11 mouse cellular contexts compared by ENCODE assay signal in genomic region chr19:12820383-12820782, GRCm38 (mm10). TPM values are rescaled to one million over a fixed set of nuclear protein-coding genes. Genes with fewer than 3 reads are reported as not detected.
DNase-seq lines count a peak whose midpoint lies in the region; ATAC-seq and TF ChIP-seq lines count a peak whose summit lies in the region.
"Had no signal": no experiment of that assay in that cellular context is flagged by ENCODE, and none has a peak within 500 bp of the region (broad histone marks: within the 10 kb centered on the region; RNA-seq: fewer than 3 reads in every experiment).

No protein-coding gene starts in this region.

- H3K27ac ChIP-seq in liver, adult 2 months (replicated peaks; ENCODE audit: insufficient read depth, low read depth, low read length): no peak overlapping the region
- H3K27ac ChIP-seq in liver, embryonic 11.5 days (ENCODE audit: low read depth, low read length): no peak overlapping the region
- H3K27ac ChIP-seq: midbrain, embryonic 12.5 days had no signal

- no peak overlapping the region for H3K4me3 ChIP-seq in liver, adult 2 months (ENCODE audit: insufficient read depth, low read depth, low read length)
- H3K4me3 ChIP-seq in liver, embryonic 11.5 days (ENCODE audit: low read depth, low read length): no peak overlapping the region
- H3K4me3 ChIP-seq: midbrain, embryonic 12.5 days had no signal

- no peak overlapping the region for H3K4me2 ChIP-seq in liver, embryonic 11.5 days
- H3K4me2 ChIP-seq: midbrain, embryonic 12.5 days had no signal

- H3K36me3 ChIP-seq in liver, adult 2 months (ENCODE audit: control insufficient read depth, insufficient read depth, low read length): no peaks in the 10 kb centered on the region
- no peaks in the 10 kb centered on the region for H3K36me3 ChIP-seq in liver, embryonic 11.5 days (ENCODE audit: control insufficient read depth, insufficient read depth, low read length)
- H3K36me3 ChIP-seq: midbrain, embryonic 12.5 days had no signal

- no peaks in the 10 kb centered on the region for H3K9me3 ChIP-seq in liver, embryonic 11.5 days (ENCODE audit: control insufficient read depth, low read length)
- H3K9me3 ChIP-seq: midbrain, embryonic 12.5 days had no signal

- TF ChIP-seq CTCF in liver, adult 2 months (IDR thresholded peaks at IDR 0.05; ENCODE audit: low read depth, low read length): peak; percentile 34; the same call in 1 of the 2 replicates

- 21% methylated on average over 4 of the region's 4 CpGs for WGBS in liver, adult 2 months
- 25% methylated on average over 4 of the region's 4 CpGs for WGBS in liver, embryonic 11.5 days

- H3K79me2 ChIP-seq in liver, adult 2 months (ENCODE audit: control insufficient read depth, insufficient read depth, low read length): no peaks in the 10 kb centered on the region

- DNase-seq in cerebellum, adult 8-10 months: peak; percentile 21
- DNase-seq in cerebellum, adult 11-12 months: no peak
- peak; percentile 37 for DNase-seq in liver, adult 2 months (ENCODE audit: extremely low read depth, low read depth, low spot score)
- no peak for DNase-seq in liver, embryonic 11.5 days (ENCODE audit: low spot score)
- DNase-seq in c-Kit-negative CD71-positive TER-119-positive erythroid progenitor cells, embryonic 14.5 days (ENCODE audit: low read depth, low spot score): peak; percentile 47
- DNase-seq in lung, postnatal 10 days: peak; percentile 32
- no peak for DNase-seq in ovary, postnatal 10 days (ENCODE audit: low spot score)

- H3K9ac ChIP-seq in liver, adult 2 months (ENCODE audit: low read depth, low read length): no peak overlapping the region
- H3K9ac ChIP-seq in liver, embryonic 11.5 days (ENCODE audit: low read depth, low read length): no peak overlapping the region
- H3K9ac ChIP-seq: midbrain, embryonic 12.5 days had no signal

- no peaks in the 10 kb centered on the region; the same call in 1 of the 2 replicates for H3K4me1 ChIP-seq in liver, adult 2 months (ENCODE audit: control insufficient read depth, insufficient read depth, low read length)
- no peaks in the 10 kb centered on the region for H3K4me1 ChIP-seq in liver, embryonic 11.5 days (replicated peaks; ENCODE audit: control insufficient read depth, insufficient read depth, low read length)
- H3K4me1 ChIP-seq: midbrain, embryonic 12.5 days had no signal

- ATAC-seq in liver, embryonic 11.5 days (replicated peaks; ENCODE audit: low FRiP score): no peak
- no peak for ATAC-seq in erythroblast, adult 5-6 weeks (replicated peaks; ENCODE audit: low FRiP score, poor library complexity, severe bottlenecking)

- no peak for TF ChIP-seq POLR2A in liver, adult 2 months (IDR thresholded peaks at IDR 0.05; ENCODE audit: extremely low read depth, insufficient read depth, low read length)

- H3K27me3 ChIP-seq in liver, adult 2 months (ENCODE audit: control insufficient read depth, insufficient read depth, low read length): no peaks in the 10 kb centered on the region
- no peaks in the 10 kb centered on the region for H3K27me3 ChIP-seq in liver, embryonic 11.5 days (replicated peaks; ENCODE audit: control insufficient read depth, insufficient read depth, low read length)
- H3K27me3 ChIP-seq: midbrain, embryonic 12.5 days had no signal

RNA-seq across cellular contexts. Expression of gene Lpxn, which starts 24.4 kb away (rescaled TPM):
- total RNA-seq in liver, adult 2 months (2014; rRNA removed): 2.6 and 4.4 TPM in 2 replicates
- polyA plus RNA-seq in liver, adult 2 months (2012; rRNA removed): 0.92 and 1.2 TPM in 2 replicates
- 1.5 and 2.1 TPM in 2 replicates for polyA plus RNA-seq in liver, embryonic 11.5 days (2014; fragmentation: Nextera tagmentation; extraction: Ambion mirVana)
- 3.8 and 5.6 TPM in 2 replicates for total RNA-seq in erythroblast, adult 5-6 weeks (2015; ENCODE audit: low replicate concordance)
- total RNA-seq in erythroblast, adult 5-6 weeks (2017; ENCODE audit: low replicate concordance): 3.3 and 4.3 TPM in 2 replicates

RNA-seq across cellular contexts. Expression of gene Zfp91, which starts 24.5 kb away (rescaled TPM):
- total RNA-seq in liver, adult 2 months (2014; rRNA removed): 35.2 and 38.7 TPM in 2 replicates
- 11.8 and 12.3 TPM in 2 replicates for polyA plus RNA-seq in liver, adult 2 months (2012; rRNA removed)
- 7.0 and 7.4 TPM in 2 replicates for polyA plus RNA-seq in liver, embryonic 11.5 days (2014; fragmentation: Nextera tagmentation; extraction: Ambion mirVana)
- 21.7 and 24.5 TPM in 2 replicates for total RNA-seq in erythroblast, adult 5-6 weeks (2015; ENCODE audit: low replicate concordance)
- 34.2 and 51.3 TPM in 2 replicates for total RNA-seq in erythroblast, adult 5-6 weeks (2017; ENCODE audit: low replicate concordance)

RNA-seq across cellular contexts. Expression of gene Gm5244, which starts 26.1 kb away (rescaled TPM):
- total RNA-seq in liver, adult 2 months (2014; rRNA removed): not detected in 2 replicates
- polyA plus RNA-seq in liver, adult 2 months (2012; rRNA removed): not detected in 2 replicates
- not detected in 2 replicates for polyA plus RNA-seq in liver, embryonic 11.5 days (2014; fragmentation: Nextera tagmentation; extraction: Ambion mirVana)
- total RNA-seq in erythroblast, adult 5-6 weeks (2015; ENCODE audit: low replicate concordance): not detected in 2 replicates
- total RNA-seq in erythroblast, adult 5-6 weeks (2017; ENCODE audit: low replicate concordance): not detected in 2 replicates
- total RNA-seq: ES-E14 had no signal
- polyA plus RNA-seq: heart, embryonic 14.5 days; midbrain, embryonic 12.5 days had no signal

RNA-seq across cellular contexts. Expression of gene Olfr1444, which starts 36.7 kb away (rescaled TPM):
- total RNA-seq in liver, adult 2 months (2014; rRNA removed): not detected in 2 replicates
- polyA plus RNA-seq in liver, adult 2 months (2012; rRNA removed): not detected in 2 replicates
- not detected in 2 replicates for polyA plus RNA-seq in liver, embryonic 11.5 days (2014; fragmentation: Nextera tagmentation; extraction: Ambion mirVana)
- not detected in 2 replicates for total RNA-seq in erythroblast, adult 5-6 weeks (2015; ENCODE audit: low replicate concordance)
- not detected in 2 replicates for total RNA-seq in erythroblast, adult 5-6 weeks (2017; ENCODE audit: low replicate concordance)
- total RNA-seq: ES-E14 had no signal
- polyA plus RNA-seq: heart, embryonic 14.5 days; midbrain, embryonic 12.5 days had no signal

RNA-seq across cellular contexts. Expression of gene Cntf, which starts 55.0 kb away (rescaled TPM):
- total RNA-seq in liver, adult 2 months (2014; rRNA removed): 1.4 and 3.0 TPM in 2 replicates
- 0.66 TPM in 2 replicates for polyA plus RNA-seq in liver, adult 2 months (2012; rRNA removed)
- 0.27 and 0.78 TPM in 2 replicates for polyA plus RNA-seq in liver, embryonic 11.5 days (2014; fragmentation: Nextera tagmentation; extraction: Ambion mirVana)
- total RNA-seq in erythroblast, adult 5-6 weeks (2015; ENCODE audit: low replicate concordance): 7.5 TPM in 1 of 2 replicates, not detected in the other
- total RNA-seq in erythroblast, adult 5-6 weeks (2017; ENCODE audit: low replicate concordance): not detected in 2 replicates

Comparison
In these comparisons a context has a peak if more than half of its experiments do, and no peak if none do; other contexts are left out.
1. DNase-seq: peak in cerebellum, adult 8-10 months (single experiment), liver, adult 2 months (single experiment), c-Kit-negative CD71-positive TER-119-positive erythroid progenitor cells, embryonic 14.5 days (single experiment) and lung, postnatal 10 days (single experiment); none in cerebellum, adult 11-12 months (single experiment), liver, embryonic 11.5 days (single experiment) and ovary, postnatal 10 days (single experiment).